Mouse (Mus musculus) leukemia stem cell, adult 10-12 weeks (primary cell): Measurements from ENCODE around the gene Epha8. TPM values are rescaled to one million over a fixed set of nuclear protein-coding genes. Genes with fewer than 3 reads are reported as not detected.

ENCODE experiments used
- polyA plus RNA-seq: library from polyadenylated mRNA; stranded (reverse); fragments of >175 nt; gene quantifications from 2 replicates; pipeline ENCODE4 v1.2.3, GENCODE M21; 2012; ENCODE audit warnings: low replicate concordance

Gene Epha8
- 0.63 and 0.67 TPM in 2 replicates for polyA plus RNA-seq

GRCm38 (mm10) chr4:136956751-136957446, at the start of gene Epha8:
Gene Epha8 (minus strand): TSS chr4:136956816.

DNA sequence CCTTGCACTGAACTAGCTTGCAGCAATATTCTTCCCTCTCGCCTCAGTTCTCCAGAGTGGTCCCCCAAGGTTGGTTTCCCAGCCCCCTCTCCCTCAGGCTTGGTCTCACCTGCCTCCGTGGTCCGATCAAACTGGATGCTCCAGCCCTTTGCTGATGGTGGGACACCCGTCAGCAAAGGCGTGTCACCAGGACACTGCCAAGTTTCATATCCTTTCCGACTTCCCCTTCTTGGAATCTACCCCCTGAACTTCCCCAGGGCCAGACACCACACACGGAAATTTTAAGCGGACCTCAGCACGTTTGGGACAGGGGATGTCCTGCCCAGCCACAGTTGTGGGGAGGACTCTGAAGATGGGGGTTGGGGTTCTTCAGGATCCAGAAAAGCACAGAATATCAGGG, 58.0 kb downstream of the Epha8 start, which contains the start of gene C1qa:
Gene C1qa, minus strand, starts transcription at position 167 of the 400 bp plus-strand sequence.

GRCm38 (mm10) chr4:136892811-136893210, 63.8 kb downstream of the Epha8 start, which contains the start of gene C1qc:
Gene C1qc (minus strand): TSS chr4:136893065.

DNA sequence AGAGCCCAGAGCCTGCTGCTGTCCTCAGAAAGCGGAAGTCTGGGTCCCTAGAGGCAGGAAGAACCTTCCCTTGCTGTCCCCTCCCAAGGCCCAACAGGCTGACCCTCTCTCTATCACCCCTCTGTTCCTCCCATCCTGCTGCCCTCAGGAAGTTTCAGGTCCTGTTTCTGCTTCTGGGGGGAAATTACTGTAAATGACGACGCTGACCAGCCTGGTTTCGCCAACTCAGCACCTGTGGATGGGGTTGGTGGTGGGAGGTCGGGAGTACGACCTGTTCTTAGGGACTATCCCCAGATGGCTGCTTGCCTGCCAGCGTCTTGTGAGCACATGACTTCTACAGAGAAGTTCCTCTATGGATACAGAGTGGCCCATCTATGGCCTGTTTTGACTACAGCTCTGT, 70.5 kb downstream of the Epha8 start, which contains the start of gene C1qb:
Gene C1qb, minus strand, starts transcription at position 87 of the 400 bp plus-strand sequence.

Other genes starting within 250 kb of the Epha8 start
- gene Ephb2, start 120.8 kb downstream of the Epha8 start, polyA plus RNA-seq = 0.03 and 0.39 TPM in 2 replicates
- gene C1qb, start 70.6 kb downstream of the Epha8 start, polyA plus RNA-seq = 220 and 304 TPM in 2 replicates
- gene C1qc, start 63.8 kb downstream of the Epha8 start, polyA plus RNA-seq = 381 and 662 TPM in 2 replicates
- gene C1qa, start 58.0 kb downstream of the Epha8 start, polyA plus RNA-seq = 246 and 291 TPM in 2 replicates
- 6.6 and 19.0 TPM in 2 replicates for gene Zbtb40, start 92.0 kb upstream of the Epha8 start, polyA plus RNA-seq